Mouse (Mus musculus) NIH3T3 (cell line): ENCODE results near the gene Rngtt.
A peak's percentile ranks its signal among the peaks of the same experiment; 100 is the strongest.
"Not testable (repeated sequence)": the region's sequence is repeated elsewhere in the genome, so short reads cannot be mapped to it uniquely, and the experiment has no call there.

Experiments
- DNase-seq: peaks from one replicate; pipeline ENCODE4 v3.0.0-alpha.2; 2012; ENCODE audit warnings: low read depth

Gene Rngtt

GRCm38 (mm10) chr4:33309764-33310757 lies at the start of gene Rngtt:
Gene Rngtt, plus strand, starts transcription at chr4:33310311.
- DNase-seq = peak; percentile 98

DNA sequence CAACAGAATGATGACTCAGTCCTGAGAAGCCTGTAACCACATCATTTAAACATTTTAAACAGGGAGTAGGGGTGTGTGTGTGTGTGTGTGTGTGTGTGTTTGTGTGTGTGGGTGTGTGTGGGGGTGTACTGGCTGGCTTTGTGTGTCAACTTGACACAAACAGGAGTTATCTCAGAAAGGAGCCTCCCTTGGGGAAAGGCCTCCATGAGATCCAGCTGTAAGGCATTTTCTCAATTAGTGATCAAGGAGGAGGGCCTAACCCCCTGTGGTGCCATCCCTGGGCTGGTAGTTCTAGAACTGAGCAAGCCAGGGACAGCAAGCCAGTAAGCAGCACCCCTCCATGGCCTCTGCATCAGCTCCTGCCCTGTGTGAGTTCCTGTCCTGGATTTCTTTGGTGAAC lies 49.8 kb upstream of the Rngtt start:
- peak; percentile 57 for DNase-seq

DNA sequence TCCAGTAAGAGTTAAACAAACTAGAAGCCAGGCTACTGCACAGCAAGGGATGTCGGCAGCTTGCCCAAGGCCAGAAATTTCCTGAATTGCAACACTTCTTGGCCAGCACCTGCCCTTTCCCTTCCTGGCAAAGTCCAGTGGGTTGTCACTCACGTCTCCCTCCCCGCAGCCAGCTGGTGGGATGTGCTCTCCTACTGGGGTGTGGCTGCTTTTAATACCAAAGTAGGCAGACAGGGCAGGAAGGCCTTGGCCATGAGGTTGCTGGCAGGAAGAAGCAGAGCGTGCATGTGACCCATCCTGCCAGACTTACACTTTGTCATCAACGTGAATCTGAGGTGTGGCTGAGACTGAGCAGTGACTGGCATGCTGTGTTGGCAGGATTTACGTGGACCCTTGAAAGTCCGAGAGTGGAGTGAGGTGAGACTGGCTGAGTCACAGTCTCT lies 48.8 kb upstream of the Rngtt start:
- peak; percentile 93 for DNase-seq

GRCm38 (mm10) chr4:33262897-33263296 lies 47.2 kb upstream of the Rngtt start:
- DNase-seq = no peak

GRCm38 (mm10) chr4:33264979-33265726 lies 45.0 kb upstream of the Rngtt start:
- no peak for DNase-seq

GRCm38 (mm10) chr4:33270386-33271314 lies 39.5 kb upstream of the Rngtt start:
- DNase-seq = no peak

DNA sequence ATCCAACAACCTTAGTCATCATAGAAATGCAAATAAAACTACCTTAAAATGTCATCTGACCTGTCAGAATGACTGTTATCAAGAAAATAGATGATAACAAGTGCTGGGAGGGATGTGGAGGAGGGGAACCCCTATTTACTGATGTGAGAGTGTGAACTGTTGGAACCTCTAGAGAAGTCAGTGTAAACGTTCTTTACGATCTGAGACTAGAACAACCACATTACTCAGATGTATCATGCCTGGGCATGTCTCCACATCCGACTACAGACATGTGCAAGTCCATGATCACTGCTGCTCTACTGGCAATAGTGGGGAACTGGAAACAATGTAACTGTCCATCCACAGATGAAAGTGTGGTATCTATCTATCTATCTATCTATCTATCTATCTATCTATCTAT lies 36.7 kb upstream of the Rngtt start:
- no peak for DNase-seq

- DNase-seq = no peak
These were observed 28.0 kb upstream of the Rngtt start for GRCm38 (mm10) chr4:33281891-33282685.

GRCm38 (mm10) chr4:33284083-33284880 lies 25.8 kb upstream of the Rngtt start:
- DNase-seq = no peak

DNA sequence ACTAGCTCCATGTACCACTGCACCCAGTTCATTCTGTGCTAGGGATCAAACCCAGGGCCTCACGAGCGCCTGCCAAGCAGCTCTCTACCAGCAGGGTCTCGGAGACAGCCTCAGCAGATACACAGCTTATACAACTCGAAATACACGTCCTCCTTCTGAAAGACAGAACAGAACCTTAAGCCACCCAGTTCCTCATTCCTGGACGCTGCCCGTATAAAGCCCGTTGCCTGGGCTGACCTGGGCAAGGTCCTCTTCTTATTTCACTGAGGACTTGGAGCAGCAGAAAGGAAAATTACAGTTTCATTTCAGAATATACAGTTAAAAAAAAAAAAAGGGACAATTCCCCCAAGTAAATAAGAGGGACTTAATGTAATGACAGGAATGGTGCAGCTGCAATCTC lies 24.7 kb upstream of the Rngtt start:
- no peak for DNase-seq

DNA sequence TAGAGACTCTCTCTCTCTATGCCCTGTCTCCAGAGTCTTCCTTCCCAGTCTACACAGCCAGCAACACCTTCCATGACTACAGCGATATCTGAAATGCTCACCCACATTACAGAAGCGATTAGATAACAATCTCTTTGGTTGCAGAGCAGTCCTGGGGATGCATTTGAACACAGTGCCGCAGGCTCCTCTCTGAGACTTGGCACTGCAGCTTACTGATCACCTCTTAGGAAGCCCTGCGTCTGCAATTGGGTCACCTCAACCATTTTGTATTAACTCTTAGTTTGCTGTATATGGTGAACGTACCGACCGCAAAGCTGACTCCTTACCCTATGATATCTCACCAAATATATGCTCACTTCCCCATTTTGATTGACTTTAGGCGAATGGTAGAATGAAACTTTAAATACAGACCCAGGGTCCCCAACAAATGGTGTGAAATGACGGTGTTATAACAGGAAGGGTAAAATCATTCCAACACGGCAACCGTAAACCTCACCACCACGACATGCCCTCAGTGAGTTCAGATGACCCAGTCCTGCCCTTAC lies 20.9 kb upstream of the Rngtt start:
- DNase-seq = no peak

DNA sequence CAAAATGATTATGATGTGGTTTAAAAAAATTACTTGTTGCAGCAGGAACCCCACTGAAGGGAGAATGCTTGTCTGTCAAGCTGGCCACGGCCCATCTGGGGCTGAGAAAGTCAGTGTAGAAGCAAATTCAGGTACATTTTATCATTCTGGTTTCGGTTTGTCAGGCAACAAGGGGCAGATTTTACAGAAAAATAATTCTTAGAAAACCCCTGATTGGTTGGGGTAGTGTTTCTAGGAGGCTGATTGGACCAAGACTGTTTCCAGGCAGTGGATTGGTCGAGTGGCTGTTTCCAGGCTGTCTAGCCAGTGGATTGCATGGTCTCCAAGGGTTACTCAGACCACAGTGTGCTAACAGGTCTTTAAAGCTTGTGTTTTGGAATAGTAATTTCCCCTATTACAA lies 20.1 kb upstream of the Rngtt start, which contains the start of gene Pnrc1:
Gene Pnrc1, minus strand, starts transcription at position 162 of the 400 bp plus-strand sequence.
- peak; percentile 84 for DNase-seq

DNA sequence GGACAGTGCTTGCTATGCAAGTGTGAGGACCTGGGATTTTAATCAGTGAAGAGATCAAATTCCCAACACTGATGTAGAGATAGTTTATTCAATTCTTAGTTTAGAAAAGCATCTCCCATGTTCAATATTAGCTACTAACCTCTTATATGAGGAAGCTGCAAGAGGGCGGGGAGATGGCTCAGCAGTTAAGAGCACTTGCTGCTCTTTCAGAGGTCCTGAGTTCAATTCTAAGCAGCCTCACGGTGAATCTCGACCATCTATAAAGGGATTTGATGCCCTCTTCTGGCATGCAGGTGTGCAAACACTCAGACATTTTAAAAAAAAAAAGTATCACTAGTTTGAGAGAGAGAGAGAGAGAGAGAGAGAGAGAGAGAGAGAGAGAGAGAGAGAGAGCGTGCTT lies 19.2 kb upstream of the Rngtt start:
- peak; percentile 30 for DNase-seq

- DNase-seq = peak; percentile 86
These were observed 17.4 kb upstream of the Rngtt start for GRCm38 (mm10) chr4:33292409-33293370.

- DNase-seq = not testable (repeated sequence)
These were observed 9.0 kb upstream of the Rngtt start for GRCm38 (mm10) chr4:33300891-33301665.

DNA sequence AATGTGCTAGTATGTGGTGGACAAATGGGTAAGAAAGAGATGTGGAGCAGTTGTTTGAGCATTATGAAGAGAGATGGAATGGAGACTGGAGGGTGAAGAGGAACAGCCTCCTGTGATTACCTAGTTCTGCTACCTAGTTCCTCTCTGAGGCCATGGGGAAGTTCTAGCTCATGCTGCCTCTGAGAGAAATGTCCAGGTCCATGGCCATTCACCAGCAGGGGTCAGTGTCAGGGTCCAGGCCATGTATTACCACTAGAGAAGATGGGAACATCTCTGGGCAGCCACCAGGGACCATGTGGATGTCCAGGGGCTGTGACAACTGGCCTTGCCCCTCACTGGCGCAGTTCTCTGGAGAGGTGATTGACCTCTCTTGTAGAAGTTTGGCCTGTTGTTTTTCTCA lies 7.1 kb upstream of the Rngtt start:
- DNase-seq = no peak

GRCm38 (mm10) chr4:33307146-33307545 lies 3.0 kb upstream of the Rngtt start:
- DNase-seq = no peak
